Mouse (Mus musculus): ENCODE data around the gene 9930022D16Rik.

- no peak for TF ChIP-seq CTCF (IDR thresholded peaks at IDR 0.05 in 2 of 3, conservative IDR thresholded peaks at IDR 0.05 in 1 of 3; ENCODE audit: control insufficient read depth in 1 of 3, insufficient read depth in 1 of 3, low read depth in 2 of 3, low read length in 3 of 3, poor library complexity in 1 of 3, severe bottlenecking in 1 of 3)
- TF ChIP-seq ZC3H11A (IDR thresholded peaks at IDR 0.05; ENCODE audit: low read depth, low read length) = no peak
- TF ChIP-seq GATA1 (IDR thresholded peaks at IDR 0.05; ENCODE audit: low read depth, low read length) = no peak
- no peak for TF ChIP-seq POLR2A (IDR thresholded peaks at IDR 0.05; ENCODE audit: control insufficient read depth in 1 of 2, insufficient read depth in 1 of 2, low read depth in 1 of 2, low read length in 2 of 2, poor library complexity in 1 of 2)
- no peak for TF ChIP-seq ZNF384 (IDR thresholded peaks at IDR 0.05; ENCODE audit: low read depth, low read length)
- no peak for TF ChIP-seq SIN3A (IDR thresholded peaks at IDR 0.05; ENCODE audit: low read length)
- no peak for TF ChIP-seq EP300 (IDR thresholded peaks at IDR 0.05; ENCODE audit: low read depth in 1 of 2, low read length in 2 of 2)
Measured at GRCm38 (mm10) chr11:109378051-109378450, 35.7 kb upstream of the 9930022D16Rik start.

Data from MEL (cell line).